Mouse (Mus musculus): ENCODE measurements around the gene Rgs6.

DNA sequence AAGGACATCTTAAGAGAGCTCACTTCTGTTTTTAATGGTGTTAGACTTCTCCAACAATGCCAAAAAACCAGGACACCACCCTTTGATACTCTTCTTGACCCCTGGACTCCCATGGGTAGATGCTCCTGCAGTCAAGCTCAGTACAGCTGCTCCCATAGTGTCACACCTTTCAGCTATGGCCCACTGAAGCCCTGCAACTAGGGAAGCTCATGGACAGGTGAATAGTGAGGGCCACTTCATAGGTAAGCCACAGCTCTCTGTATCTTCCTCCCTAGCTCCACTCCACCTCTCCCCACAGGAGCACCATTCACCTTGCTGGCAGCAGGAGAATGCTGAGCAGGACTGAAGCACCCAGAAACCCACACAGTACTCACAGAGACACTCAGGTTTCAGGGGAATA, 384.6 kb downstream of the Rgs6 start:
- TF ChIP-seq CTCF (conservative IDR thresholded peaks at IDR 0.05; ENCODE audit: insufficient read depth, insufficient read length, low read depth, low read length) = no peak
- no peak for TF ChIP-seq POLR2A (IDR thresholded peaks at IDR 0.05; ENCODE audit: low read depth, low read length)

Data from kidney, adult 2 months (tissue).